ENCODE assay signal across 18 mouse cellular contexts in the genomic region with DNA sequence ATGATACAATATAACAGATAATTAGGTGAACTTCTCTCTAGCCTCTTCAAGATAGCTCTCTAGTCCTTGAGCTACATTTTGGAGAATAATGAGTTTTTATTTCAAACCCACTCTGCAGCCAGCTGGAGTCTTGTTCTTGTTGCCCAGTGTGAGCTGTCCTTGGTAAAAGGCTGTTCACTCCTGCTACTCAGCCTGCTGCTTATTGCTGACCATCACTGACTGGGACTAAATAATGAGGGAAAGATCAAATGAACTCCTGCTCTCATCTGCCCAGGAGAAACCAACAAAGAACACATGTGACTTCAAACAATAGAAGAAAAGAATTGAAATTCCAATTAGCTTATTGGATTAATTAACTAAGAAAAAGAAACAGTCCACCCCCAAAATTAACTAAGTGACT.
A peak's percentile ranks its signal among the peaks of the same experiment; 100 is the strongest.
DNase-seq lines count a peak whose midpoint lies in the region; ATAC-seq and TF ChIP-seq lines count a peak whose summit lies in the region.
"Had no signal": no experiment of that assay in that cellular context is flagged by ENCODE, and none has a peak within 500 bp of the region (broad histone marks: within the 10 kb centered on the region; RNA-seq: fewer than 3 reads in every experiment).

No protein-coding gene starts in this region.

- H3K36me3 ChIP-seq in forebrain, embryonic 14.5 days (ENCODE audit: control insufficient read depth, insufficient read depth, low read length) = no peaks in the 10 kb centered on the region
- no peaks in the 10 kb centered on the region for H3K36me3 ChIP-seq in forebrain, embryonic 11.5 days (ENCODE audit: control insufficient read depth, insufficient read depth, low read length)
- H3K36me3 ChIP-seq: embryonic facial prominence, embryonic 13.5 days; heart, embryonic 13.5 days; hindbrain, embryonic 13.5 days had no signal

- peak; percentile 22 for DNase-seq in forebrain, embryonic 14.5 days (ENCODE audit: low spot score)
- no peak for DNase-seq in forebrain, embryonic 11.5 days (ENCODE audit: low spot score)
- peak; percentile 45 for DNase-seq in Muller cell, postnatal 12 days (ENCODE audit: inconsistent ontology term)
- DNase-seq in brain, embryonic 14.5 days (ENCODE audit: low read depth) = peak; percentile 53
- peak; percentile 72 for DNase-seq in retina, postnatal 1 day
- no peak for DNase-seq in urinary bladder, postnatal 14 days (ENCODE audit: low spot score)
- DNase-seq: adrenal gland, postnatal 14 days; cerebellum, adult 18-20 months; cerebellum, adult 9-11 months; cerebellum, postnatal 36 days; gastrocnemius, adult 2 months; gastrocnemius, postnatal 25 days; heart, postnatal 36 days; kidney, adult 11 months had no signal

- ATAC-seq in forebrain, embryonic 14.5 days = peak; percentile 46; the same call in 1 of the 2 replicates
- ATAC-seq in forebrain, embryonic 11.5 days (replicated peaks; ENCODE audit: low FRiP score) = no peak; the same call in 1 of the 2 replicates
- ATAC-seq: hindbrain, postnatal 0 days had no signal

- no peak overlapping the region for H3K4me2 ChIP-seq in forebrain, embryonic 14.5 days (ENCODE audit: low read length)
- no peak overlapping the region for H3K4me2 ChIP-seq in forebrain, embryonic 11.5 days (ENCODE audit: low read depth, low read length, severe bottlenecking)
- H3K4me2 ChIP-seq: embryonic facial prominence, embryonic 13.5 days; heart, embryonic 13.5 days; hindbrain, embryonic 13.5 days had no signal

- no peaks in the 10 kb centered on the region for H3K4me1 ChIP-seq in forebrain, embryonic 14.5 days (ENCODE audit: control insufficient read depth, insufficient read depth, low read length)
- no peaks in the 10 kb centered on the region for H3K4me1 ChIP-seq in forebrain, embryonic 11.5 days (replicated peaks; ENCODE audit: control insufficient read depth, insufficient read depth, low read length)
- H3K4me1 ChIP-seq: embryonic facial prominence, embryonic 13.5 days; heart, embryonic 13.5 days had no signal

- H3K27me3 ChIP-seq in forebrain, embryonic 14.5 days (replicated peaks; ENCODE audit: control insufficient read depth, insufficient read depth, low read length) = no peaks in the 10 kb centered on the region
- H3K27me3 ChIP-seq in forebrain, embryonic 11.5 days (ENCODE audit: control insufficient read depth, insufficient read depth, low read length) = no peaks in the 10 kb centered on the region
- H3K27me3 ChIP-seq: embryonic facial prominence, embryonic 13.5 days; heart, embryonic 13.5 days; hindbrain, embryonic 13.5 days had no signal

- no peak overlapping the region for H3K4me3 ChIP-seq in forebrain, embryonic 14.5 days (ENCODE audit: low read depth, low read length)
- H3K4me3 ChIP-seq in forebrain, embryonic 11.5 days (ENCODE audit: low read depth, low read length) = no peak overlapping the region
- H3K4me3 ChIP-seq: embryonic facial prominence, embryonic 13.5 days; gastrocnemius, adult 2 months; heart, embryonic 13.5 days; hindbrain, embryonic 13.5 days had no signal

- no peaks in the 10 kb centered on the region for H3K9me3 ChIP-seq in forebrain, embryonic 14.5 days (replicated peaks; ENCODE audit: control insufficient read depth, low read length)
- H3K9me3 ChIP-seq in forebrain, embryonic 11.5 days (ENCODE audit: control insufficient read depth, low read length) = no peaks in the 10 kb centered on the region
- H3K9me3 ChIP-seq: embryonic facial prominence, embryonic 13.5 days; heart, embryonic 13.5 days; hindbrain, embryonic 13.5 days had no signal

- TF ChIP-seq POLR2A in brain, embryonic 14.5 days (IDR thresholded peaks at IDR 0.05; ENCODE audit: borderline replicate concordance, extremely low read depth, insufficient read depth, insufficient read length, poor library complexity, severe bottlenecking) = no peak

- TF ChIP-seq CTCF in brain, embryonic 14.5 days (IDR thresholded peaks at IDR 0.05; ENCODE audit: borderline replicate concordance, extremely low read depth, insufficient read depth, insufficient read length) = no peak

- no peak overlapping the region for H3K27ac ChIP-seq in forebrain, embryonic 14.5 days (ENCODE audit: low read depth, low read length)
- no peak overlapping the region for H3K27ac ChIP-seq in forebrain, embryonic 11.5 days (ENCODE audit: low read depth, low read length)
- H3K27ac ChIP-seq: embryonic facial prominence, embryonic 13.5 days; gastrocnemius, adult 2 months; heart, embryonic 13.5 days; hindbrain, embryonic 13.5 days; hindbrain, postnatal 0 days had no signal

- H3K9ac ChIP-seq in forebrain, embryonic 14.5 days (ENCODE audit: low read length) = no peak overlapping the region
- no peak overlapping the region for H3K9ac ChIP-seq in forebrain, embryonic 11.5 days (ENCODE audit: low read length)
- H3K9ac ChIP-seq: embryonic facial prominence, embryonic 13.5 days; heart, embryonic 13.5 days; hindbrain, embryonic 13.5 days had no signal

Comparison
In these comparisons a context has a peak if more than half of its experiments do, and no peak if none do; other contexts are left out.
1. DNase-seq: peak in forebrain, embryonic 14.5 days (single experiment), Muller cell, postnatal 12 days (single experiment), brain, embryonic 14.5 days (single experiment) and retina, postnatal 1 day (single experiment); none in forebrain, embryonic 11.5 days (single experiment) and urinary bladder, postnatal 14 days (single experiment).